Mouse (Mus musculus): ENCODE results near the gene Cgnl1. TPM values are rescaled to one million over a fixed set of nuclear protein-coding genes. Genes with fewer than 3 reads are reported as not detected.

The Cgnl1 gene
- polyA plus RNA-seq, 1 experiment: 2.8 TPM

GRCm38 (mm10) chr9:71696762-71697161 lies 74.6 kb downstream of the Cgnl1 start:
- TF ChIP-seq CTCF (IDR thresholded peaks at IDR 0.05; ENCODE audit: borderline replicate concordance, control insufficient read depth, extremely low read depth, insufficient read depth, low read length, poor library complexity) (no peak), POLR2A (IDR thresholded peaks at IDR 0.05; ENCODE audit: control insufficient read depth, extremely low read depth, insufficient read depth, low read length, poor library complexity) (no peak)
- no peaks in the 10 kb centered on the region for H3K4me1 ChIP-seq (replicated peaks; ENCODE audit: control insufficient read depth, insufficient read depth, low read length)
- H3K27ac ChIP-seq (ENCODE audit: control insufficient read depth, insufficient read depth, low read length): no peak overlapping the region
- H3K27me3 ChIP-seq (ENCODE audit: control insufficient read depth, insufficient read depth, low read length): no peaks in the 10 kb centered on the region
- 86% methylated on average over 6 of the region's 6 CpGs for WGBS
- no peak for DNase-seq
- H3K36me3 ChIP-seq (ENCODE audit: control insufficient read depth, insufficient read depth, low read length): no peaks in the 10 kb centered on the region
- H3K4me3 ChIP-seq (ENCODE audit: control insufficient read depth, insufficient read depth, low read length): no peak overlapping the region

- TF ChIP-seq CTCF (IDR thresholded peaks at IDR 0.05; ENCODE audit: borderline replicate concordance, control insufficient read depth, extremely low read depth, insufficient read depth, low read length, poor library complexity) (no peak), POLR2A (IDR thresholded peaks at IDR 0.05; ENCODE audit: control insufficient read depth, extremely low read depth, insufficient read depth, low read length, poor library complexity) (no peak)
- WGBS: 57% methylated on average over 3 of the region's 3 CpGs
- Histone ChIP-seq H3K36me3 (ENCODE audit: control insufficient read depth, insufficient read depth, low read length) (no peaks in the 10 kb centered on the region), H3K4me1 (replicated peaks; ENCODE audit: control insufficient read depth, insufficient read depth, low read length) (no peaks in the 10 kb centered on the region), H3K27ac (ENCODE audit: control insufficient read depth, insufficient read depth, low read length) (no peak overlapping the region), H3K4me3 (ENCODE audit: control insufficient read depth, insufficient read depth, low read length) (no peak overlapping the region), H3K27me3 (ENCODE audit: control insufficient read depth, insufficient read depth, low read length) (no peaks in the 10 kb centered on the region)
- no peak for DNase-seq
Measured at GRCm38 (mm10) chr9:71695133-71695532, 76.3 kb downstream of the Cgnl1 start.

- no peaks in the 10 kb centered on the region for H3K27me3 ChIP-seq (ENCODE audit: control insufficient read depth, insufficient read depth, low read length)
- DNase-seq: no peak
- no peak overlapping the region for H3K4me3 ChIP-seq (ENCODE audit: control insufficient read depth, insufficient read depth, low read length)
- H3K27ac ChIP-seq (ENCODE audit: control insufficient read depth, insufficient read depth, low read length): no peak overlapping the region
- H3K4me1 ChIP-seq (replicated peaks; ENCODE audit: control insufficient read depth, insufficient read depth, low read length): no peaks in the 10 kb centered on the region
- WGBS: 33% methylated on average over 4 of the region's 4 CpGs
- H3K36me3 ChIP-seq (ENCODE audit: control insufficient read depth, insufficient read depth, low read length): no peaks in the 10 kb centered on the region
- TF ChIP-seq CTCF (IDR thresholded peaks at IDR 0.05; ENCODE audit: borderline replicate concordance, control insufficient read depth, extremely low read depth, insufficient read depth, low read length, poor library complexity) (no peak), POLR2A (IDR thresholded peaks at IDR 0.05; ENCODE audit: control insufficient read depth, extremely low read depth, insufficient read depth, low read length, poor library complexity) (no peak)
Measured at GRCm38 (mm10) chr9:71694223-71694622, 77.2 kb downstream of the Cgnl1 start.

- no peaks in the 10 kb centered on the region for H3K4me1 ChIP-seq (replicated peaks; ENCODE audit: control insufficient read depth, insufficient read depth, low read length)
- DNase-seq: no peak
- TF ChIP-seq POLR2A (IDR thresholded peaks at IDR 0.05; ENCODE audit: control insufficient read depth, extremely low read depth, insufficient read depth, low read length, poor library complexity) (no peak), CTCF (IDR thresholded peaks at IDR 0.05; ENCODE audit: borderline replicate concordance, control insufficient read depth, extremely low read depth, insufficient read depth, low read length, poor library complexity) (no peak)
- H3K4me3 ChIP-seq (ENCODE audit: control insufficient read depth, insufficient read depth, low read length): no peak overlapping the region
- H3K36me3 ChIP-seq (ENCODE audit: control insufficient read depth, insufficient read depth, low read length): no peaks in the 10 kb centered on the region
- H3K27me3 ChIP-seq (ENCODE audit: control insufficient read depth, insufficient read depth, low read length): no peaks in the 10 kb centered on the region
- no peak overlapping the region for H3K27ac ChIP-seq (ENCODE audit: control insufficient read depth, insufficient read depth, low read length)
- WGBS: 82% methylated on average over 4 of the region's 4 CpGs
Measured at GRCm38 (mm10) chr9:71693771-71694170, 77.6 kb downstream of the Cgnl1 start.

- Histone ChIP-seq H3K4me3 (ENCODE audit: control insufficient read depth, insufficient read depth, low read length) (no peak overlapping the region), H3K27ac (ENCODE audit: control insufficient read depth, insufficient read depth, low read length) (no peak overlapping the region), H3K4me1 (replicated peaks; ENCODE audit: control insufficient read depth, insufficient read depth, low read length) (no peaks in the 10 kb centered on the region), H3K27me3 (ENCODE audit: control insufficient read depth, insufficient read depth, low read length) (no peaks in the 10 kb centered on the region), H3K36me3 (ENCODE audit: control insufficient read depth, insufficient read depth, low read length) (no peaks in the 10 kb centered on the region)
- 96% methylated on average over 7 of the region's 7 CpGs for WGBS
- DNase-seq: no peak
- TF ChIP-seq CTCF (IDR thresholded peaks at IDR 0.05; ENCODE audit: borderline replicate concordance, control insufficient read depth, extremely low read depth, insufficient read depth, low read length, poor library complexity): no peak
- TF ChIP-seq POLR2A (IDR thresholded peaks at IDR 0.05; ENCODE audit: control insufficient read depth, extremely low read depth, insufficient read depth, low read length, poor library complexity): no peak
Measured at GRCm38 (mm10) chr9:71692165-71692564, 79.2 kb downstream of the Cgnl1 start.

- Histone ChIP-seq H3K27ac (ENCODE audit: control insufficient read depth, insufficient read depth, low read length) (no peak overlapping the region), H3K4me3 (ENCODE audit: control insufficient read depth, insufficient read depth, low read length) (no peak overlapping the region), H3K27me3 (ENCODE audit: control insufficient read depth, insufficient read depth, low read length) (no peaks in the 10 kb centered on the region), H3K36me3 (ENCODE audit: control insufficient read depth, insufficient read depth, low read length) (no peaks in the 10 kb centered on the region), H3K4me1 (replicated peaks; ENCODE audit: control insufficient read depth, insufficient read depth, low read length) (no peaks in the 10 kb centered on the region)
- 83% methylated on average over 2 of the region's 2 CpGs for WGBS
- no peak for TF ChIP-seq POLR2A (IDR thresholded peaks at IDR 0.05; ENCODE audit: control insufficient read depth, extremely low read depth, insufficient read depth, low read length, poor library complexity)
- no peak for TF ChIP-seq CTCF (IDR thresholded peaks at IDR 0.05; ENCODE audit: borderline replicate concordance, control insufficient read depth, extremely low read depth, insufficient read depth, low read length, poor library complexity)
- DNase-seq: no peak
Measured at GRCm38 (mm10) chr9:71689369-71690073, 81.9 kb downstream of the Cgnl1 start.

Measured in thymus, adult 2 months (tissue).